Mouse (Mus musculus) cerebellum, adult 8-10 months (tissue): Measurements from ENCODE around the gene Pgghg.

ENCODE experiments used
- DNase-seq: peaks from one replicate; pipeline ENCODE4 v3.0.0; 2022

Gene Pgghg

GRCm38 (mm10) chr7:140923070-140923775, 18.0 kb upstream of the Pgghg start:
- DNase-seq: no peak

GRCm38 (mm10) chr7:140927181-140927580, 14.0 kb upstream of the Pgghg start:
- DNase-seq: no peak

GRCm38 (mm10) chr7:140938436-140938835, 2.8 kb upstream of the Pgghg start:
- no peak for DNase-seq

- DNase-seq: no peak
These were observed 2.3 kb upstream of the Pgghg start for GRCm38 (mm10) chr7:140938896-140939295.

- DNase-seq: no peak
These were observed 1.5 kb upstream of the Pgghg start for GRCm38 (mm10) chr7:140939669-140940171.

GRCm38 (mm10) chr7:140942341-140942740, 1.1 kb downstream of the Pgghg start:
- DNase-seq: no peak

- DNase-seq: no peak
These were observed 1.6 kb downstream of the Pgghg start for GRCm38 (mm10) chr7:140942811-140943210.

- DNase-seq: no peak
These were observed 2.2 kb downstream of the Pgghg start for GRCm38 (mm10) chr7:140943356-140943755.

- DNase-seq: no peak
These were observed 3.0 kb downstream of the Pgghg start for GRCm38 (mm10) chr7:140944236-140944635.

GRCm38 (mm10) chr7:140945247-140945646, 4.1 kb downstream of the Pgghg start:
- DNase-seq: no peak

GRCm38 (mm10) chr7:140946311-140946710, 5.1 kb downstream of the Pgghg start:
- no peak for DNase-seq

GRCm38 (mm10) chr7:140946980-140947379, 5.8 kb downstream of the Pgghg start:
- no peak for DNase-seq

GRCm38 (mm10) chr7:140948161-140948560, 7.0 kb downstream of the Pgghg start:
- no peak for DNase-seq

GRCm38 (mm10) chr7:140949255-140949654, 8.1 kb downstream of the Pgghg start:
- no peak for DNase-seq

GRCm38 (mm10) chr7:140949824-140950530, 8.8 kb downstream of the Pgghg start, which contains the start of gene Ifitm5:
Ifitm5 (minus strand) TSS chr7:140950291.
- DNase-seq: no peak

GRCm38 (mm10) chr7:140951051-140951450, 9.9 kb downstream of the Pgghg start:
- DNase-seq: no peak

GRCm38 (mm10) chr7:140951765-140952164, 10.6 kb downstream of the Pgghg start:
- DNase-seq: no peak

GRCm38 (mm10) chr7:140952441-140952840, 11.2 kb downstream of the Pgghg start:
- no peak for DNase-seq

GRCm38 (mm10) chr7:140953133-140953532, 11.9 kb downstream of the Pgghg start:
- DNase-seq: no peak

GRCm38 (mm10) chr7:140953800-140954732, 12.9 kb downstream of the Pgghg start:
- DNase-seq: no peak

GRCm38 (mm10) chr7:140954733-140955071, 13.5 kb downstream of the Pgghg start:
- DNase-seq: no peak

- no peak for DNase-seq
These were observed 14.2 kb downstream of the Pgghg start for GRCm38 (mm10) chr7:140955342-140955741.
